Mouse (Mus musculus) natural killer cell, adult 2 months (primary cell): ENCODE measurements at regions not wholly inside any gene's neighbourhood (a gene's known extent, or its start where the extent isn't known, plus 50 kb on each side); places are given as distances from the start of the nearest gene placed in this dataset.
A peak's percentile ranks its signal among the peaks of the same experiment; 100 is the strongest.

Experiments used
- DNase-seq, 2 experiments: peaks; one replicate each; pipeline ENCODE4 v3.0.0; 2022; ENCODE audit warnings: low spot score in 2 of 2

GRCm38 (mm10) chr2:167878255-167878865, 53.5 kb upstream of the Ptpn1 start:
- DNase-seq, result no peak

GRCm38 (mm10) chr2:167877254-167877870, 54.5 kb upstream of the Ptpn1 start:
- DNase-seq, result no peak

GRCm38 (mm10) chr2:167872507-167872906, 59.4 kb upstream of the Ptpn1 start:
- DNase-seq, result no peak

- DNase-seq, result no peak
Observed at GRCm38 (mm10) chr2:167870153-167870552, 61.7 kb upstream of the Ptpn1 start.

- DNase-seq, result no peak
Observed at GRCm38 (mm10) chr2:167866751-167867150, 65.1 kb upstream of the Ptpn1 start.

GRCm38 (mm10) chr2:167865525-167865924, 66.3 kb upstream of the Ptpn1 start:
- DNase-seq, result no peak

GRCm38 (mm10) chr2:167864672-167865071, 67.2 kb upstream of the Ptpn1 start:
- no peak for DNase-seq

- DNase-seq, result no peak
Observed at GRCm38 (mm10) chr2:167864228-167864627, 67.6 kb upstream of the Ptpn1 start.

- no peak for DNase-seq
Observed at GRCm38 (mm10) chr2:167863616-167864015, 68.2 kb upstream of the Ptpn1 start.

- no peak for DNase-seq
Observed at GRCm38 (mm10) chr2:167861178-167861520, 70.7 kb upstream of the Ptpn1 start.

- no peak for DNase-seq
Observed at GRCm38 (mm10) chr2:167860457-167861177, 71.2 kb upstream of the Ptpn1 start.

GRCm38 (mm10) chr2:167859575-167859974, 72.3 kb upstream of the Ptpn1 start:
- peak in 1 of 2 experiments; percentile 30 for DNase-seq

- no peak for DNase-seq
Observed at GRCm38 (mm10) chr2:167858346-167858745, 73.5 kb upstream of the Ptpn1 start.

- DNase-seq, result no peak
Observed at GRCm38 (mm10) chr2:167857911-167858310, 73.9 kb upstream of the Ptpn1 start.

GRCm38 (mm10) chr2:167856920-167857475, 74.9 kb upstream of the Ptpn1 start:
- no peak for DNase-seq

- DNase-seq, result no peak
Observed at GRCm38 (mm10) chr2:167856020-167856419, 75.8 kb upstream of the Ptpn1 start.

- peak in 1 of 2 experiments; percentile 32 for DNase-seq
Observed at GRCm38 (mm10) chr2:167854060-167854459, 77.8 kb upstream of the Ptpn1 start.

GRCm38 (mm10) chr2:167853411-167853821, 78.4 kb upstream of the Ptpn1 start:
- DNase-seq, result no peak

- no peak for DNase-seq
Observed at GRCm38 (mm10) chr2:167852582-167852981, 79.3 kb upstream of the Ptpn1 start.

- DNase-seq, result peak in 1 of 2 experiments; percentile 20
Observed at GRCm38 (mm10) chr2:167851216-167851896, 80.5 kb upstream of the Ptpn1 start.

GRCm38 (mm10) chr2:167849999-167850552, 81.8 kb upstream of the Ptpn1 start:
- no peak for DNase-seq
